Mouse (Mus musculus) G1E-ER4 (cell line): ENCODE data around the gene 1600002K03Rik. TPM values are rescaled to one million over a fixed set of nuclear protein-coding genes. Genes with fewer than 3 reads are reported as not detected.

Source experiments
- GATA1 ChIP-seq: IDR thresholded peaks from one replicate; pipeline ENCODE4 v1.8.0; 2012; ENCODE audit warnings: low read length, inconsistent platforms
- polyA plus RNA-seq: library from polyadenylated mRNA; stranded (reverse); fragments of >175 nt; gene quantifications from 2 replicates; pipeline ENCODE4 v1.2.3, GENCODE M21; 2012

Gene 1600002K03Rik
- polyA plus RNA-seq, 1 experiment: 6.7 TPM

DNA sequence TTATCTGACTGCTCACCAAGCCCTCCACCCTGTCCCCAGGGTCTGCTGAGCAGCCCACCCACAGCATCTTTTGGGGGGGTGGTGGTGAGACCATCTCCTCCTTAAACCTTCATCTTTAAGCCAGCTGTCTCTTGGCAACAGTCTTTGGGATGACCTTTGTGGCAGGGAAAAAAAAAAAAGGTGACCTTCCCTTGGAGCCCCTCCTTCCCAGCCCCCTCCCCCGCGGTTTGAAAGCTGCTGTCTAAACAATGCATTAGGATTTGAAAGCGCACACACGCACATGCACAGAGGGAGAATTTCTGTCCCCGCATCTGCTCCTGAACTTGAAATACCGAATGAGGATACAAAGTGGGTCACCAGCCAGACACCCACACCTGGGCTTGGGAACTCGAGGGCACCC lies 31.3 kb downstream of the 1600002K03Rik start:
- TF ChIP-seq GATA1: no peak

DNA sequence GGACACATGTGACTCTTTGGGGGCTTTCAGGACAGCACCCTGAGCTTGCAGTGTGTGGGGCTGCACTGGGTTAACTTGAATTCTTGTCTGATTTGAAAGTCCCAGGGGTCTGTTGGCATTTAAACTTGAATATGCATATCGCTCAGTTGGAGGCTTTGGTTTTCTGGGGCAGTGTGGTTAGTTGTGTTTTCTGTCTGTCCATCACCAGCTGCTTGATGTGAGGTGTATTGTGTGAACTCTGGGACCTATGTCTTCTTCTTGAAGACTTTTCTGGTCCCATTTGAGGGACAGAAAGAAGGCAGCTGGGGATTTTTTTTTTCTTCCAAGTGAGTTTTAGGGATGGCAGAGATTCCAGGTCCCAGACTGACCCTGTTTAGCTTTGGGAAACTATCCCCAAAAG lies 34.5 kb downstream of the 1600002K03Rik start:
- TF ChIP-seq GATA1: no peak

DNA sequence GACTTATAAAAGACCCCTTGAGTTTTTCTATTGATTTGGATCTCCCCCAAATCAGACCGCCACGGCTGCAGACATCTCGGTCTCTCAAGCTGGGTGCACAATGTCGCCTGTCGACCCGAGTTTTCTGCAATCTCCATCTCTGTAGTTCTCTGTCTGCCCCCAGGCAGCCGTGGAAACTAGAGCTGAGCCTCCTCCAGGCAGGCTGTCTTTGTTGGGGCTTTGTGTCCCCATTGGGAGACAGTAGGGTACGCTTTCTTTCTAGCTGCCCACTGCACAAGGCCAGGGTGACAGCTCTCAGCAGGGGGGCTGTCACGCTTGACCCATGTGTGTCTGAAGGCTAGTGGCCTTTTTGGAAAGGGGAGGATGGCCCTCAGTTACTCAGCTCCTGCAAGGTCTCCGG lies 34.9 kb downstream of the 1600002K03Rik start:
- no peak for TF ChIP-seq GATA1

DNA sequence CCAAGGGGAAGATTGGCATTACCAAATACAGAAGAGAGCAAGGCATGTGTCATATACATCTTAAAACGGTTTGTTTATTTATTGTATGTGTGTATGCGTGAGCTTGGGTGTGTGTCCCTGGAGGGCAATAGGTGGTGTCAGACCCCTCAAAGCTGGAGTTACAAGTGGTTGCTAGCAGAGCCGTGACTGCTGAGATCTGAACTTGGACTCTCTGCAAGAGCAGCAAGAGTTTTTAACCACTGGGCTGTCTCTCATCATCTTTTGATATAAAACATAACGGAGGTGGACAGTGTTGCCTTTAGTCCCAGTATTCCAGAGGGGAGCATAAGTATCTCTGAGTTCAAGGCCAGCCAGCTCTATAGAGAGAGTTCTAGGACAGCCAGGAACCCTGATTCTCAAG lies 35.5 kb downstream of the 1600002K03Rik start:
- TF ChIP-seq GATA1: no peak

DNA sequence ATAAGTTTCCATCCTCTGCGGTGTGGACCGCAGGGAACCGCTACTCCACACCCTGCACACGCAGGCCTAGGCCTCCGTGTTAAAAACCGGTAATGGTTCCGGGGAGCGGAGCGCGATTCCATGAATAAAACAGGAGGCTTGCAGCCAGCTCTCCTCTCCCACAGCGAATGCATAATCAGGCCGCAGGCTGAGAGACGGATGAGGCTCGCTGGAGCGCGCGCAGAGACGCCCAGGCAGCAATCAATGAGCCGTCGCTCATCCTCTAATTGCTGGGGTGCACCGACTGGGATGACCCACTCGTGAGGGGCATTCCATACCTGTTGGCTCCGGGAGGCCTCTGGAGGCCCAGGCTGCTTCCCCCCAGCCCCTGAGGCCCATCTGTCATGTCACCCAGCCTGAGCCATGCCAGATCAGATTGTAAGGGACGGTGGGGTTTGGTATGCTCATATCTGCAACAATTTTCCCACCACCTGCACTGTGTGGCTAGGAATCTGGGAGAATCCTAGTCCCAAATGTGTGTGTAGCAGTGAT lies 36.2 kb downstream of the 1600002K03Rik start:
- no peak for TF ChIP-seq GATA1

DNA sequence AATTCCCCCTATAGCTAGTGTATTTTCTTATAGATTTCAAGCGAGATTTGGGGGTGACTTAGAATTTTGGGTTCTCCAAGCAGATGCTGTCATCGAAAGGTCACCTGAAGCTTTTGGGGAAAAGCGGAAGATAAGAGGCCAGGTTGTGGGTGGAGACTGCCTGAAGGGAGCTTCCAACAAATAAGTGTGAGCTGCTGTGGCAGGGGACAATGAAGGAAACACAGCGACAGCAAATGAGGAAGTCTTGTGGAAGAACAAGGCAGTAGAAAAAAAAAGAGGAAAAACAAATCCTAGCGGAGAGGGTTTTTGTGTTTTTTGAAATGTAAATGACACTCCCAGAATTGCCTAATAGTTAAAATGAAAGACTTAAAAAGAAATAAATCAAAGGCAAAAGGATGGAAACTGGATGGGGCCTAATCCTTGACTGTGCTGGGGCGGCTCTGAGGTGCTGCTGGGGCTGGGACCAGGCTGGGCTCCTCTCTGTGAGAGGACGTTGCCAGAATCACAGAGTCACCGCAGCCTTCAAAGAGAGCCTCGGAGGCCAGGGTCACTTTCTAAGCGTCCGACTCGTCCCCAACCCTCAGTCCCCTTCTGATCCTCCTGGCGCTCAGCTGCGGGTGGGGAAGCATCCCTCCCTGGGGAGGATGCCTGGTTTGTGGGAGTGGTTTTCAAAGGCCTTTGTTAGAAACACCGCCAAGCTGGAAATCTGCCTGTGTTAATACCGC lies 42.5 kb downstream of the 1600002K03Rik start:
- no peak for TF ChIP-seq GATA1

GRCm38 (mm10) chr10:80220676-80221075 lies 47.9 kb downstream of the 1600002K03Rik start:
- TF ChIP-seq GATA1: no peak

Other genes with a start within 250 kb of the 1600002K03Rik start
- gene Arid3a, start 245.9 kb upstream of the 1600002K03Rik start, polyA plus RNA-seq: 99.9 and 103 TPM in 2 replicates
- gene Wdr18, start 212.8 kb upstream of the 1600002K03Rik start, polyA plus RNA-seq: 85.4 and 95.5 TPM in 2 replicates
- gene Grin3b, start 202.2 kb upstream of the 1600002K03Rik start, polyA plus RNA-seq: 0.05 and 0.08 TPM in 2 replicates
- 308 and 394 TPM in 2 replicates for gene Tmem259, start 188.6 kb upstream of the 1600002K03Rik start, polyA plus RNA-seq
- 11.4 and 12.4 TPM in 2 replicates for gene Cnn2, start 184.4 kb upstream of the 1600002K03Rik start, polyA plus RNA-seq
- gene Abca7, start 176.4 kb upstream of the 1600002K03Rik start, polyA plus RNA-seq: 23.5 and 25.3 TPM in 2 replicates
- gene Arhgap45, start 156.3 kb upstream of the 1600002K03Rik start, polyA plus RNA-seq: 160 and 189 TPM in 2 replicates
- gene Polr2e, start 133.1 kb upstream of the 1600002K03Rik start, polyA plus RNA-seq: 180 and 263 TPM in 2 replicates
- 1,603 and 2,372 TPM in 2 replicates for gene Gpx4, start 125.8 kb upstream of the 1600002K03Rik start, polyA plus RNA-seq
- 41.3 and 41.5 TPM in 2 replicates for gene Sbno2, start 67.4 kb upstream of the 1600002K03Rik start, polyA plus RNA-seq
- 140 and 143 TPM in 2 replicates for gene Stk11, start 57.1 kb upstream of the 1600002K03Rik start, polyA plus RNA-seq
- 1,550 and 1,866 TPM in 2 replicates for gene Atp5d, start 34.3 kb upstream of the 1600002K03Rik start, polyA plus RNA-seq
- gene Cbarp, start 32.1 kb upstream of the 1600002K03Rik start, polyA plus RNA-seq: 53.6 and 59.0 TPM in 2 replicates
- gene Midn, start 24.7 kb upstream of the 1600002K03Rik start, polyA plus RNA-seq: 227 and 254 TPM in 2 replicates
- gene Cirbp, start 7.0 kb upstream of the 1600002K03Rik start, polyA plus RNA-seq: 54.3 and 62.8 TPM in 2 replicates
- 0.46 and 0.52 TPM in 2 replicates for gene Efna2, start 6.5 kb downstream of the 1600002K03Rik start, polyA plus RNA-seq
- 37.4 and 39.5 TPM in 2 replicates for gene Mum1, start 53.5 kb downstream of the 1600002K03Rik start, polyA plus RNA-seq
- gene Ndufs7, start 76.2 kb downstream of the 1600002K03Rik start, polyA plus RNA-seq: 309 and 396 TPM in 2 replicates
- 0.26 and 0.35 TPM in 2 replicates for gene Gamt, start 88.1 kb downstream of the 1600002K03Rik start, polyA plus RNA-seq
- gene Dazap1, start 88.5 kb downstream of the 1600002K03Rik start, polyA plus RNA-seq: 512 and 653 TPM in 2 replicates
- gene Rps15, start 119.5 kb downstream of the 1600002K03Rik start, polyA plus RNA-seq: 5,691 and 9,847 TPM in 2 replicates
- gene Apc2, start 123.0 kb downstream of the 1600002K03Rik start, polyA plus RNA-seq: 0.04 and 0.15 TPM in 2 replicates
- gene 2310011J03Rik, start 147.6 kb downstream of the 1600002K03Rik start, polyA plus RNA-seq: 99.6 and 132 TPM in 2 replicates
- gene Pcsk4, start 156.6 kb downstream of the 1600002K03Rik start, polyA plus RNA-seq: 3.5 and 4.3 TPM in 2 replicates
- 28.5 and 36.0 TPM in 2 replicates for gene Reep6, start 157.0 kb downstream of the 1600002K03Rik start, polyA plus RNA-seq
- gene Adamtsl5, start 175.5 kb downstream of the 1600002K03Rik start, polyA plus RNA-seq: 30.2 and 32.7 TPM in 2 replicates
- gene Plk5, start 183.5 kb downstream of the 1600002K03Rik start, polyA plus RNA-seq: not detected in 2 replicates
- gene Mex3d, start 214.7 kb downstream of the 1600002K03Rik start, polyA plus RNA-seq: 44.6 and 53.8 TPM in 2 replicates
- 289 and 306 TPM in 2 replicates for gene Mbd3, start 226.6 kb downstream of the 1600002K03Rik start, polyA plus RNA-seq
- gene Uqcr11, start 233.9 kb downstream of the 1600002K03Rik start, polyA plus RNA-seq: 1,888 and 2,895 TPM in 2 replicates